Mouse (Mus musculus) kidney, adult 11 months (tissue): Measurements from ENCODE around the gene Trim40.
A peak's percentile ranks its signal among the peaks of the same experiment; 100 is the strongest.
"Not testable (repeated sequence)": the region's sequence is repeated elsewhere in the genome, so short reads cannot be mapped to it uniquely, and the experiment has no call there.

ENCODE experiments used
- DNase-seq: peaks from one replicate; pipeline ENCODE4 v3.0.0; 2022

Gene Trim40

GRCm38 (mm10) chr17:36892362-36892761 is 2.4 kb upstream of the Trim40 start:
- no peak for DNase-seq

GRCm38 (mm10) chr17:36891496-36891895 is 1.6 kb upstream of the Trim40 start:
- DNase-seq, result not testable (repeated sequence)

- no peak for DNase-seq
Observed at GRCm38 (mm10) chr17:36885132-36885790, 4.7 kb downstream of the Trim40 start.

- DNase-seq, result no peak
Observed at GRCm38 (mm10) chr17:36883350-36883749, 6.6 kb downstream of the Trim40 start.

- DNase-seq, result no peak
Observed at GRCm38 (mm10) chr17:36874636-36875035, 15.3 kb downstream of the Trim40 start.

- DNase-seq, result no peak
Observed at GRCm38 (mm10) chr17:36869955-36870810, 19.7 kb downstream of the Trim40 start.

GRCm38 (mm10) chr17:36869284-36869954 is 20.5 kb downstream of the Trim40 start, which contains the start of gene Trim10:
Trim10 (plus strand) TSS chr17:36869574.
- no peak for DNase-seq

- DNase-seq, result no peak
Observed at GRCm38 (mm10) chr17:36868836-36869235, 21.1 kb downstream of the Trim40 start.

- DNase-seq, result peak; percentile 42
Observed at GRCm38 (mm10) chr17:36866719-36867527, 23.0 kb downstream of the Trim40 start, which contains the start of gene Trim15. Trim15 (minus strand) TSS chr17:36867210.

- no peak for DNase-seq
Observed at GRCm38 (mm10) chr17:36861680-36862079, 28.2 kb downstream of the Trim40 start.

- no peak for DNase-seq
Observed at GRCm38 (mm10) chr17:36858181-36858580, 31.7 kb downstream of the Trim40 start.

GRCm38 (mm10) chr17:36856236-36856635 is 33.7 kb downstream of the Trim40 start:
- no peak for DNase-seq

GRCm38 (mm10) chr17:36855484-36855883 is 34.4 kb downstream of the Trim40 start:
- no peak for DNase-seq

- no peak for DNase-seq
Observed at GRCm38 (mm10) chr17:36851627-36852026, 38.3 kb downstream of the Trim40 start.

GRCm38 (mm10) chr17:36851200-36851599 is 38.7 kb downstream of the Trim40 start:
- no peak for DNase-seq

- DNase-seq, result no peak
Observed at GRCm38 (mm10) chr17:36849992-36850391, 39.9 kb downstream of the Trim40 start.

GRCm38 (mm10) chr17:36848911-36849310 is 41.0 kb downstream of the Trim40 start:
- no peak for DNase-seq

GRCm38 (mm10) chr17:36844725-36845124 is 45.2 kb downstream of the Trim40 start:
- no peak for DNase-seq

- no peak for DNase-seq
Observed at GRCm38 (mm10) chr17:36844286-36844719, 45.6 kb downstream of the Trim40 start.

- no peak for DNase-seq
Observed at GRCm38 (mm10) chr17:36843696-36844095, 46.2 kb downstream of the Trim40 start.

- DNase-seq, result no peak
Observed at GRCm38 (mm10) chr17:36840961-36841445, 48.9 kb downstream of the Trim40 start.

- no peak for DNase-seq
Observed at GRCm38 (mm10) chr17:36839931-36840330, 50.0 kb downstream of the Trim40 start.
